Mouse (Mus musculus) forebrain, embryonic 16.5 days (tissue): ENCODE results near the gene Spns2. TPM values are rescaled to one million over a fixed set of nuclear protein-coding genes. Genes with fewer than 3 reads are reported as not detected.

Experiments
- ATAC-seq: fragments of 200-750 bp; cut with Nextera tagmentation; 2 replicates; pipeline ENCODE4 v1.8.0; 2017; ENCODE audit warnings: mild to moderate bottlenecking, moderate library complexity
- H3K27ac ChIP-seq: fragments of 300-500 bp; sonication (generic); 2 replicates; pipeline ENCODE4 v1.5.1; 2014; ENCODE audit warnings: low read length, control low read depth
- H3K27me3 ChIP-seq: fragments of 300-500 bp; sonication (generic); replicated peaks from 2 replicates; pipeline ENCODE4 v1.6.1; 2014; ENCODE audit warnings: low read length; ENCODE audit not compliant: control insufficient read depth, insufficient read depth
- H3K36me3 ChIP-seq: fragments of 300-500 bp; sonication (generic); 2 replicates; pipeline ENCODE4 v1.6.1; 2014; ENCODE audit not compliant: control insufficient read depth, insufficient read depth
- H3K4me1 ChIP-seq: fragments of 300-500 bp; sonication (generic); replicated peaks from 2 replicates; pipeline ENCODE4 v1.6.1; 2014; ENCODE audit warnings: low read length; ENCODE audit not compliant: control insufficient read depth, insufficient read depth
- H3K4me2 ChIP-seq: fragments of 300-500 bp; sonication (generic); 2 replicates; pipeline ENCODE4 v1.6.1; 2014; ENCODE audit warnings: mild to moderate bottlenecking, low read length, control low read depth
- H3K4me3 ChIP-seq: fragments of 300-500 bp; sonication (generic); replicated peaks from 2 replicates; pipeline ENCODE4 v1.5.1; 2014; ENCODE audit warnings: mild to moderate bottlenecking, low read length, control low read depth
- H3K9ac ChIP-seq: fragments of 300-500 bp; sonication (generic); replicated peaks from 2 replicates; pipeline ENCODE4 v1.6.1; 2014; ENCODE audit warnings: low read depth, low read length, control low read depth
- H3K9me3 ChIP-seq: fragments of 300-500 bp; sonication (generic); 2 replicates; pipeline ENCODE4 v1.6.1; 2016; ENCODE audit warnings: low read length; ENCODE audit not compliant: control insufficient read depth
- WGBS: fragments of 180-500 bp; shearing (Covaris S2); extraction: QIAGEN DNeasy Blood & Tissue Kit; methylation state at CpG from one replicate; pipeline ENCODE4 v1.1.7; 2014; 5-methylcytosine and 5-hydroxymethylcytosine counted together
- polyA plus RNA-seq: library from polyadenylated mRNA; unstranded; fragments of >200 nt; fragmentation: Nextera tagmentation; extraction: Ambion mirVana; gene quantifications from 2 replicates; pipeline ENCODE4 v1.2.1, GENCODE M21; 2015

Gene Spns2
- polyA plus RNA-seq, 1 experiment from 2014 or later = 9.3 TPM

DNA sequence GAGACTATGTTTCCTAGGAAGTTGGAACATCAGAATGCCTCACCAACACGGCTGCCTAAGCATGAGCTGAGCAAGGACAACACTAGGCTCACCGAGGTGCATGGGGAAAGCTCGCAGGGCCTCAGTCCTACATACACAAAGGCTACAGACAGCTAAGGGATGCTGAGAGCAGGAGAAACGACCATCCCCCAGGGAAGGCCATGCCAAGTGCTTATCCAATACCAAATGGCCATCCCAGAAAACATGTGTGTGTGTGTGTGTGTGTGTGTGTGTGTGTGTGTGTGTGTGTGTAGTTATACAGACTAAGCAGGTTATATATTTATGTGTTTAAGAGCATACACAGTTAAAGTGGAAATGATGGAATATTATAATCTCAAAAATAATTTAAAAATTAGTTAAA, 34.0 kb upstream of the Spns2 start:
- peaks cover 9% of the 10 kb centered on the region for H3K4me1 ChIP-seq
- no peak overlapping the region for H3K4me2 ChIP-seq
- no peak overlapping the region for H3K4me3 ChIP-seq
- no peak for ATAC-seq
- no peak overlapping the region for H3K27ac ChIP-seq
- no peak overlapping the region for H3K9ac ChIP-seq
- H3K36me3 ChIP-seq = no peaks in the 10 kb centered on the region
- no peaks in the 10 kb centered on the region for H3K9me3 ChIP-seq
- WGBS = 36% methylated on average over 4 of the region's 4 CpGs
- H3K27me3 ChIP-seq = no peaks in the 10 kb centered on the region

DNA sequence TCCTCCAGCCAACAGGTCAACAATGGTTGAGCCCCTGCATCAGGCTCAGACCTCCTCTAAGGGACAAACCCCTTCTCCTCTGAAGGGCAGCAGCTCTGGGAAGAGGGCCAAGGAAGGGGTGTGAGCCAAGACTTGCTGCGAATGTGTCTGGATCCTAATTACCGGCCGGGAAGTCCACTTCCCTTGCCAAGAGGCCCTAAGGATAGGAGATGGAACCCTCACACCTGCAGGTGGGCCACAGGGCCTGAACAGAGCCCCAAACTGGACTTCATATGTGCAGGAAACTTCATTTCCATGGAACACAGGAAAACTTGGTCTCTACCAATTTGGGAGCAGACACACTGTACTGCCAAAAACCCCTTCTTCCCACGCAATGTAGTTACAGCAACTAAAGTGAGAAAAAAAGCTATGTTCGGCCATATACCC, 32.9 kb upstream of the Spns2 start:
- H3K4me2 ChIP-seq = no peak overlapping the region
- WGBS = 40% methylated on average over 5 of the region's 5 CpGs
- no peak overlapping the region for H3K9ac ChIP-seq
- peak; percentile 65; the same call in 1 of the 2 replicates for ATAC-seq
- H3K9me3 ChIP-seq = no peaks in the 10 kb centered on the region
- no peak overlapping the region for H3K4me3 ChIP-seq
- H3K27ac ChIP-seq = no peak overlapping the region
- H3K4me1 ChIP-seq = peaks cover 9% of the 10 kb centered on the region
- H3K36me3 ChIP-seq = no peaks in the 10 kb centered on the region
- H3K27me3 ChIP-seq = no peaks in the 10 kb centered on the region

DNA sequence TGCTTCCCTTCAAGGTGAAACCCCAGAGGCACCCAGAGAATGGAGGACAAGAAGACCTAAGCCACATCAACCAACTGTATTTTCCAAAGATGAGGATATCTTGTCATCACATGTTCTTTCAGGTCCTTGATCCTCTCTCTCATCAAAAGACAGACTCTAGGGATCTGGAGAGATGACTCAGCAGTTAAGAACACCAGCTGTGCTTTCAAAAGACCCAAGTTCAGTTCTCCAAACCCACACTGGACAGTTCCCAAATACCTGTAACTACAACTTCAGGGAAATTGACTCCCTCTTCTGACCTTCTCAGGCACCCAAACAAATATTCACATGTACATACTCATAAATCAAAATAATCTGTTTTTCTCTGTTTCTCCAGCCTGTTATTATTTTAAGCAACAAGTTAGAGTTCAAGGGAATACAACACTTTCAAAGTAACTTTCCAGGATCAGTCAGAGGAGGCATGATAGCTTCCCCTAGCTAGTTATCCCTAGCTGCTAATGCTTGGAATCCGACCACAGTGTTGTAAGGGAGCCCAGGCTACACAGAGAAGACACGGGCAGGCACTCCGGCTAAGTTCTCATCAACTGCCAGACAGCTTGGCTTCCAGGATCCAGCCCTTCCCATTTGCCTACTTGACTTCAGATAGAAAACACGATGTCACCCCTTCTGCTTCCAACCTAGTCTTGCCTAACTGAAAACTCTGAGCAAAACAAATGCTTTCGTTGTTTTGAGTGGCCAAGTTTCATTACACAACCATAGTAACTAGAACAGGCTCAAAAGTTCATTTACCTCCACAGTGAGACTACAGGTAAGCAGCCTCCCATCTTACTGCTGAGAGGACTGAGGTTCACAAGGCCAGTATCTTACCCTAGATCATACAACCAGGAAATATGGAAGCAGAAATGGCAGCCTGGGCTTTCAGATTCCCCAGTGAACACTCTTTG, 32.2 kb upstream of the Spns2 start:
- Histone ChIP-seq H3K9me3 (no peaks in the 10 kb centered on the region), H3K4me3 (no peak overlapping the region), H3K9ac (no peak overlapping the region), H3K27ac (no peak overlapping the region), H3K27me3 (no peaks in the 10 kb centered on the region), H3K36me3 (no peaks in the 10 kb centered on the region), H3K4me1 (peaks cover 9% of the 10 kb centered on the region), H3K4me2 (no peak overlapping the region)
- ATAC-seq = no peak
- WGBS = 68% methylated on average over 5 of the region's 5 CpGs

DNA sequence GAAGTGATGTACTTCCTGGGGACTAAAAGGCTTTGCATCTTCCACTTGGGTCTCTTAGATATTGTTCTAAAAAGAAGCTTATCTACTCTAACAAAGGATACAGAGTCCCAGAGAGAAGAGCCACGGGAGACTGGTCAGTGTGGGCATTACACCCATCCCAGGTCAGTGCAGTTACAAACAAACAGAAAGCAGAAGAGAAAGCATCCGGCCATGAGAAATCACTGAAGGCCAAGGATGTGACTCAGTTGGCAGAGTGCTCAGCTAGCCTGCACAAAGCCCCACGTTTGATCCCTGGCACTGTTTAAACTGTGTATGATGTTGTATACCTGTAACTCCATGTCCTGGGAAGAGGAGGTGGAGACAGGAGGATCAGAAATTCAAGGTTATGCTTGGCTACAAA, 30.2 kb upstream of the Spns2 start:
- H3K9me3 ChIP-seq = no peaks in the 10 kb centered on the region
- no peak overlapping the region for H3K27ac ChIP-seq
- no peak for ATAC-seq
- H3K4me3 ChIP-seq = no peak overlapping the region
- H3K27me3 ChIP-seq = no peaks in the 10 kb centered on the region
- no peaks in the 10 kb centered on the region for H3K36me3 ChIP-seq
- 67% methylated on average over 3 of the region's 3 CpGs for WGBS
- peaks cover 14% of the 10 kb centered on the region for H3K4me1 ChIP-seq
- no peak overlapping the region for H3K4me2 ChIP-seq
- H3K9ac ChIP-seq = no peak overlapping the region

DNA sequence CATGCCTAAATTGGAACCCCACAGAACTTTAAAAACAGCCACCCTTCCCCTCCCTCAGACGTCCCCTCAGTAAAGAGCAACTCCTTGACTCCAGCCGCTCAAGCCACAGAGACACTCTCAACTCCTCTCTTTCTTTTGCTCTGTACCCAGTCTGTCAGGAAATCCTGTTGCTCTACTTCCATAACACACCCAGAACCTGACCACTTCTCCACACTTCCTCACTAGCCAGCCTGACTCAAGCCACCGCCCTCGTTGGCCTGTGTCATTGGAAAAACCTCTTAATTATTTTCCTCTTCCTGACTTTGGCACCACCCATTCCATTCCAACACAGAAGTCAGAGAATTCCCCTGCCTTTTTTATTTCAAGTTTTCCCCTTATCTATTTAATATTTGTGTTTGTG, 29.5 kb upstream of the Spns2 start:
- H3K4me2 ChIP-seq = no peak overlapping the region
- no peak overlapping the region for H3K9ac ChIP-seq
- peaks cover 18% of the 10 kb centered on the region for H3K4me1 ChIP-seq
- H3K4me3 ChIP-seq = no peak overlapping the region
- H3K27ac ChIP-seq = no peak overlapping the region
- WGBS = 79% methylated on average over 4 of the region's 4 CpGs
- no peaks in the 10 kb centered on the region for H3K9me3 ChIP-seq
- no peak for ATAC-seq
- H3K36me3 ChIP-seq = no peaks in the 10 kb centered on the region
- no peaks in the 10 kb centered on the region for H3K27me3 ChIP-seq

DNA sequence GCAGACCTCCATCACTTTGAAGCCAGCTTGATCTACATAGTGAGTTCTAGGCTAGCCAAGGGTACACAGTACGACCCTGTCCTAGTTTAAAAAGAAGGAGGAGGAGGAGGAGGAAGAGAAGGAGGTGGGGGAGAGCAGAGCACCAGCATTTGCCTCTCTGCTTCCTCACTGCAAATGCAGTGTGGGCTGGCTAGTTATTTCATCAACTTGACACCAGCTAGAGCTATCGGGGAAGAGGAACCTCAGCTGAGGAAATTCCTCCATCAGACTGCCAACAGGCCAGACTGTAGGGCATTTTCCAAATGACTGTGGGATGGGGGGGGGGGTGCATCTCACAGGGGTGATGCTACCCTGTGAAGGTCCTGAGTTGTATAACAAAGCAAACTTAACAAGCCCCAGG, 28.7 kb upstream of the Spns2 start:
- 56% methylated on average over 2 of the region's 2 CpGs for WGBS
- no peak overlapping the region for H3K27ac ChIP-seq
- H3K27me3 ChIP-seq = no peaks in the 10 kb centered on the region
- H3K9ac ChIP-seq = no peak overlapping the region
- H3K9me3 ChIP-seq = no peaks in the 10 kb centered on the region
- H3K4me1 ChIP-seq = peaks cover 18% of the 10 kb centered on the region
- H3K36me3 ChIP-seq = no peaks in the 10 kb centered on the region
- no peak for ATAC-seq
- H3K4me3 ChIP-seq = no peak overlapping the region
- H3K4me2 ChIP-seq = no peak overlapping the region

DNA sequence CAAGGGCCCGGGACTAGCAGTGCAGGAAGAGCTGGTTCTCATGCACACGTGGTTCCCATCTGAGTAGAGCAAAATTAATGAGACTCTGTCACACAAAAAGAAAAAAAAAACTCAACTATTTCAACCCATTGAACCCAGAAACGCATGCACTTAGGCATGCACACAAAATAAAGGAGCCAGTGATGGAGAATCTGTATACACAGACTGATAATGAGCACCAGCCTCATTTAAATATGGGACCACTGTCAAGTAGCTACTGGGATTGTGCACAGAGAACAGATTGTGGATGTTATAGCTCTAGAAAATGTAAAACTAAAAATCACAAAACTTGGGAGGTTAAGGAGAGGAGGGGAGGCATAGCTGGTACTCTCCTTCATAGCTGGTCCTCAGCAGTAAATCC, 25.3 kb upstream of the Spns2 start:
- Histone ChIP-seq H3K9me3 (no peaks in the 10 kb centered on the region), H3K9ac (no peak overlapping the region), H3K4me1 (peaks cover 9% of the 10 kb centered on the region), H3K36me3 (no peaks in the 10 kb centered on the region), H3K4me3 (no peak overlapping the region), H3K27me3 (no peaks in the 10 kb centered on the region), H3K4me2 (no peak overlapping the region), H3K27ac (no peak overlapping the region)
- ATAC-seq = peak; percentile 75
- WGBS = 17% methylated on average over 3 of the region's 3 CpGs

DNA sequence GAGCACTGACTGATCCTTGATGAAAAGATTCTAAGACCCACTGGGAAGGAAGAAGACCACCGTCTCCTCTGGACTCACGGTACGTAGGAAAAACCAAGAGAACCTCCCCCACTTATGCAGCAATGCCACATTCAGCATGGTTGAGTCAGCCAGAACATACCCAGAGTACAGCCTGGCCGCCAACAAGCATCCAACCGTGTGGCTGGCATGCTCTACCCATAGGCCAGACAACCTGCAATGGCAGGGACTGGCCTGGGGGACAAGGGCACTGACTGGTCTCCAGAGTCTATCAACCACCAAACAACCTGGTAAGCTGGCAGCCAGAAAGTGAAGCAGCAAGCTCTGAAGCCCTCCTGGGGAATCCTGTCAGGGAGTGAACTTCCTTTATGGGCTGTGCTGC, 18.9 kb upstream of the Spns2 start:
- 92% methylated on average over 5 of the region's 5 CpGs for WGBS
- Histone ChIP-seq H3K9me3 (no peaks in the 10 kb centered on the region), H3K27ac (no peak overlapping the region), H3K4me2 (no peak overlapping the region), H3K27me3 (no peaks in the 10 kb centered on the region), H3K36me3 (no peaks in the 10 kb centered on the region), H3K4me3 (no peak overlapping the region), H3K4me1 (no peaks in the 10 kb centered on the region), H3K9ac (no peak overlapping the region)
- no peak for ATAC-seq

DNA sequence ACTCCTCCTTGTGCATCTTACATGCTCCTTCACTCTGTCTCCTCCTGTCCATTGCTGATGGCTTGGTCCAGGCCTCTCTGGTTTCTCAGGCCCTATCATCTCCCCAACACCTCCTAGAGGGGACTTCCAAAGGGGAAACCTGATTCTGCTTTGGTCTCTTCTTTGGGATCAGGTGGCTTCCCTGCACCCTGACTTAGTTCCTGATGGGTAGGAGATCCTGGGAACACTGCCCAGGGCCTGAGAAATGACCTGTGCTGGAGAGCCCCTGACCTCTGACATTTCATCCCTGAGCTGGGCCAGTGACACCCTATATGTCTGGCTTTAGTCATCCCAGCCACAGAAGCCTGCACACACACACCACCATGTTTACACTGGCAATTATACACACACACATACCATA, 17.9 kb upstream of the Spns2 start:
- Histone ChIP-seq H3K4me1 (no peaks in the 10 kb centered on the region), H3K27me3 (no peaks in the 10 kb centered on the region), H3K4me2 (no peak overlapping the region), H3K9ac (no peak overlapping the region), H3K27ac (no peak overlapping the region), H3K9me3 (no peaks in the 10 kb centered on the region), H3K4me3 (no peak overlapping the region), H3K36me3 (no peaks in the 10 kb centered on the region)
- no peak for ATAC-seq
